Mouse (Mus musculus) monocyte, adult 2 months (primary cell): ENCODE data around the gene Tceal7.
"Not testable (repeated sequence)": the region's sequence is repeated elsewhere in the genome, so short reads cannot be mapped to it uniquely, and the experiment has no call there.

ENCODE experiments used
- DNase-seq, 2 experiments: peaks; one replicate each; pipeline ENCODE4 v3.0.0; 2022; ENCODE audit warnings: low spot score in 2 of 2, low read depth in 1 of 2

Tceal7 gene

GRCm38 (mm10) chrX:136245521-136246071, 31.0 kb downstream of the Tceal7 start:
- no peak for DNase-seq

- DNase-seq, result no peak
These were observed 34.2 kb downstream of the Tceal7 start for GRCm38 (mm10) chrX:136248811-136249210.

- no peak for DNase-seq
These were observed 35.1 kb downstream of the Tceal7 start for GRCm38 (mm10) chrX:136249671-136250070.

- no peak for DNase-seq
These were observed 37.6 kb downstream of the Tceal7 start for GRCm38 (mm10) chrX:136252023-136252729.

GRCm38 (mm10) chrX:136267720-136268119, 53.1 kb downstream of the Tceal7 start:
- DNase-seq, result no peak

- no peak for DNase-seq
These were observed 53.6 kb downstream of the Tceal7 start for GRCm38 (mm10) chrX:136268173-136268572.

GRCm38 (mm10) chrX:136269743-136270392, 55.3 kb downstream of the Tceal7 start, which contains the start of gene Bex3:
Bex3 (plus strand) TSS chrX:136270253.
- DNase-seq, result not testable (repeated sequence)

GRCm38 (mm10) chrX:136270393-136271111, 56.0 kb downstream of the Tceal7 start:
- DNase-seq, result not testable (repeated sequence)

GRCm38 (mm10) chrX:136274542-136274941, 60.0 kb downstream of the Tceal7 start:
- no peak for DNase-seq

- DNase-seq, result no peak
These were observed 60.8 kb downstream of the Tceal7 start for GRCm38 (mm10) chrX:136275386-136275785.
